Mouse (Mus musculus): ENCODE data around the gene Cnot6.

GRCm38 (mm10) chr11:49734771-49735170 lies 22.2 kb upstream of the Cnot6 start:
- TF ChIP-seq CTCF (IDR thresholded peaks at IDR 0.05; ENCODE audit: extremely low read depth, insufficient read depth, low read length): no peak
- TF ChIP-seq POLR2A (IDR thresholded peaks at IDR 0.05; ENCODE audit: extremely low read depth, insufficient read depth, low read length): no peak
